Mouse (Mus musculus) retina, postnatal 1 day (tissue): Measurements from ENCODE around the gene Sap30l.
"Not testable (repeated sequence)": the region's sequence is repeated elsewhere in the genome, so short reads cannot be mapped to it uniquely, and the experiment has no call there.

Experiments used
- DNase-seq: peaks from one replicate; pipeline ENCODE4 v3.0.0-alpha.2; 2012

Sap30l gene

DNA sequence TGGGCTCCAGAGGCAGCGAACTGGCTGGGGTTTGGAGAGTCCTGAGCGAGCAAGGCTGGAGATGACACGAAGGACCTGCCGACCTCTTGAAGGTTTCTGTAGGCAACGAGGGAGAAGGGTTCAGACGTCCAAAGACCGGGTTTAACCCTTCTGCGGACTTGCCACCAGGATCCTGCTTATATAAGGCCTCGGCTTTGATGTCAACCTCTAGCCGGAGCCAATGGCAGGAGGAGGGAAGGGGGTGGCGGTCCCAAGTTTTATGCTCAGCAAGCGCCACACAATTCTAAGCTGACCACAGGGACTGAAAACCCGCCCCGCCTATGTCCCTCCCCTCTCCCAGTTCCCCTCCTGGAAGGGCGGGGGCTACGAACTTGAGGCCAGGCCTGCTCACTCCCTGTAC is 30.4 kb downstream of the Sap30l start:
- peak; percentile 25 for DNase-seq

DNA sequence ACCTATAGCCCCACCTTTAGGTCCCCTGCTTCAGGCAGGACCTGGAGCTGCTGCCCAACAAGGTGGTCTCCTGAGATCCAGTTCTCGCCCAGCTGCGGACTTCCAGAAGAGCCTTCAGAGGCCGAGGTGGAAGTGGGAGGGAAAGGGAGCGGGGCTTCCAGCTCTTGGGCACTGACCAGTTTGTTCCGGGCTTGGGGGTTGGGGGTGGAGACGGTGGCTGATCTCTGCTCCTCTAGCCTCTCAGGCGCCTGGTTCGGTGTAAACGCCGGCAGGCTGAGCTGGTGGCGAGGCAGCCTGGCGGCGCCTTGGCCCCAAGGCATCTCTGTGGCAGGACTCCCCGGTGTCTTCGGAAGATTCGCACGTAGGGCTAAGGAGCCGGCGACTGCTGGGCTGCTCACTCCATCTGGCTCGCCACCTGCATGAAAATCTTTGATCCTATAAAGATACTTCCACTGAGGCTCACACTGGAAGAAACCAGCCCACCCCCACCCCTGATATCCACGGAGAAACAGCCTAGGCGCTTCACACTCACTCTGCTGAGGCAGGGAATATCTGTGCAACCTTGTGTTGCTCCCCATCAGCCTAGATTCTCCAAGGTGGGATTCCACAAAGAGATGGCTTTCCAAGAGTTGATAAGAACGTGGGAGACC is 31.2 kb downstream of the Sap30l start, which contains the start of gene Hand1:
Gene Hand1 (minus strand): TSS at position 267 of the 650 bp plus-strand sequence.
- DNase-seq = no peak

GRCm38 (mm10) chr11:57833296-57833977 is 32.0 kb downstream of the Sap30l start:
- no peak for DNase-seq

DNA sequence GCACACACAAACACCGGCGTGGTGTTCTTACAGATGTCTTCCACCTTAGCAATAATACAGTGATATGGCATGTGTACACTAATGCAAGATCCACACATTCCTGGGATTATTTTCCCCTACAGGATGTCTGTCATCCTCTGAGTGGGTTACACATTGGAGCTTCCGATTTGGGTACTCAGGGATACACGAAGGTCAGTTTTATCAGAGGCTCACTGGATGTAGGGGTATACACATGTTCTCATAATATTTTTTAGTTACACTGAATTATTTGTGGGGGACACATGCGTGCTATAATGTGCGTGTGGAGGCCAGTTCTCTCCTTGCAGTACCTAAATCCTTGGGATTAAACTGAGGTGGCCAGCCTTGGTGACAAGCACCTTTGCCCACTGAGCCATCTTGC is 32.6 kb downstream of the Sap30l start:
- DNase-seq = no peak

GRCm38 (mm10) chr11:57835331-57835730 is 33.9 kb downstream of the Sap30l start:
- no peak for DNase-seq

GRCm38 (mm10) chr11:57835931-57836330 is 34.5 kb downstream of the Sap30l start:
- DNase-seq = no peak

DNA sequence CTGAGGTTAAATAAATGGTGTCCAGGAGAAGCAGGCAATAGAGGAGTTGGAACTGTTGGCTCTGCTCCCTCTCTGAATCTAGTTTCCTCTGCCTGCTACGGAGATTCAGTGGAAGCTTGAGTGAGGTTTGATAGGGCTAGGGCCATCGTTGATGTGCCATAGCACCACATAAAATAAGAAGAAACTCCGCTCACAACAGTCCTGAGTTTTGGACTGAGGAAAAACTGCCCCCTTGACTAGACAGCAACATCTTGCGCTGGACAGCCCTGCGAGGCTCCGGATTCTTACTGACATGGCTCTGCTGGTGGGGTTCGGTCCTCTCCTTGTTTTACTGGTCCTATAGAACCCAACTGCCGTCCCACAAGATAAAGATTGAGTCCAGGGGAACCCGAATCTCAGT is 35.0 kb downstream of the Sap30l start:
- no peak for DNase-seq

GRCm38 (mm10) chr11:57836872-57837680 is 35.6 kb downstream of the Sap30l start:
- DNase-seq = peak; percentile 44

- no peak for DNase-seq
Observed at GRCm38 (mm10) chr11:57837861-57838680, 36.6 kb downstream of the Sap30l start.

DNA sequence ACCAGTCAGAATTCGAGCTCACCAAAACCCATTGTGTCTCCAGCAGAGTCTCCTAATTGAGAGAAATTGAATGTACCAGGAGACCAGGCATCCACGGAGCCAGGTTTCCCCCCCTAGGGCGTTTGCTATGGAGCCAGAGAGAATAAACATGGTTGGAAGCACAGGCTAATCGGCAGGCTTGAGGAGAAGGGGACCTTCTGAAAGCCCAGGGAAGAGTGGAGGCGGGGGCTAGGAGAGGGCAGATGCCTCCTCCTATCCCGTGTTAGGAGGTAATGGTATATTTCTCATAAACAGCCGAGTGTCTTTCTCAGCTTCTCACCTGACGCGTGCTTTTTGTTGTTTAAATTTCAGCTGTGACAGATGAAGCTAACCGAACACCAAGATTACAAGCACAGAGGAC is 39.5 kb downstream of the Sap30l start:
- peak; percentile 52 for DNase-seq

DNA sequence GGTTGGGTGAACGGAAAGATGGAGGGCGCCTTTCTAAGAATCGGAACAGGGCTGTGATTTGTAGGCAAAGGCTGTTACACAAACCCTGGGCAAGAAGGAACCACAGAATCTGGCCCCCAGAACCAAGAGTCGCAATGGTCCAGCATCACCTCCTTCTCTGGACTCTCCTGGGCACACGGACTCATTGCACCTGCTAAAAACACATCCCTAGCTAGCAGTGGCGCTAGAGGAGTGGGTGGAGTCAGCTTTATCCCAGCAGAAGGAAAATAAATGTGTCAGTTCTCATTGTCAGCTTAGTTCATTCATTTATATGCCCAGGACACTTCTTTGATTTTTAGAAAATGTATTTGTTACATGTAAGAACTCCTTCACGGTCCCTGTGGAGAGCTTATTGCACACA is 40.0 kb downstream of the Sap30l start:
- DNase-seq = no peak

- DNase-seq = not testable (repeated sequence)
Observed at GRCm38 (mm10) chr11:57846421-57847363, 45.3 kb downstream of the Sap30l start.

GRCm38 (mm10) chr11:57847396-57847795 is 46.0 kb downstream of the Sap30l start:
- no peak for DNase-seq

GRCm38 (mm10) chr11:57850298-57850697 is 48.9 kb downstream of the Sap30l start:
- no peak for DNase-seq

- no peak for DNase-seq
Observed at GRCm38 (mm10) chr11:57850931-57851330, 49.5 kb downstream of the Sap30l start.

- DNase-seq = no peak
Observed at GRCm38 (mm10) chr11:57853571-57853970, 52.1 kb downstream of the Sap30l start.

GRCm38 (mm10) chr11:57857709-57858108 is 56.3 kb downstream of the Sap30l start:
- DNase-seq = no peak
